Mouse (Mus musculus): Measurements from ENCODE around the gene Mtrf1l. TPM values are rescaled to one million over a fixed set of nuclear protein-coding genes. Genes with fewer than 3 reads are reported as not detected.

The Mtrf1l gene
- polyA plus RNA-seq, 1 experiment from 2014 or later = 11.6 TPM

- Histone ChIP-seq H3K4me3 (ENCODE audit: low read depth, low read length) (no peak overlapping the region), H3K36me3 (ENCODE audit: control insufficient read depth, insufficient read depth, low read length) (peaks cover 41% of the 10 kb centered on the region), H3K4me1 (ENCODE audit: control insufficient read depth, insufficient read depth, low read length) (no peaks in the 10 kb centered on the region), H3K27ac (ENCODE audit: low read depth, low read length) (no peak overlapping the region), H3K9me3 (replicated peaks; ENCODE audit: control insufficient read depth, low read length) (no peaks in the 10 kb centered on the region), H3K27me3 (replicated peaks; ENCODE audit: control insufficient read depth, insufficient read depth, low read length) (no peaks in the 10 kb centered on the region), H3K9ac (ENCODE audit: low read length) (no peak overlapping the region), H3K4me2 (ENCODE audit: low read length) (no peak overlapping the region)
- no peak for ATAC-seq
- no peak for DNase-seq (ENCODE audit: low spot score)
- WGBS = 88% methylated on average over 4 of the region's 4 CpGs
Measured at GRCm38 (mm10) chr10:5798069-5798468, 25.6 kb downstream of the Mtrf1l start.

DNA sequence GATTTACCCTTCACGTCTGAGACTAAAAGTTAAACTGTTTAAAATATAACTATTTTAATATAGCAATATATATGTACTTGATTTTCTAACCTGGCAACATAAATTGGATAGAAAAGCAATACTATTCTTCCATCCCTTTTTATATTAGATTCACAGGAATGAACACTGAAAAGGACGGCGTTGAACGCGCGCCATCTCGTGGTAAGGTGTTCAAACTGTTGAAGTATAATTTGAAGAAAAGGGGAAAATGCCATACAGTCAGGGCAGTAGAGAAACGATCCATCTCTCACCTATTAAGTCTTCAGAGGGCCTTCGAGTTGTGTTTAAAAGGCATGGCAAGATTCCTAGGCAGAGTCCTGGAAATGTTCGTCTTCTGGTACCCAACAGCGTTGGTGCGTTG lies 33.1 kb downstream of the Mtrf1l start:
- Histone ChIP-seq H3K4me1 (ENCODE audit: control insufficient read depth, insufficient read depth, low read length) (no peaks in the 10 kb centered on the region), H3K9me3 (replicated peaks; ENCODE audit: control insufficient read depth, low read length) (no peaks in the 10 kb centered on the region), H3K36me3 (ENCODE audit: control insufficient read depth, insufficient read depth, low read length) (no peaks in the 10 kb centered on the region), H3K27me3 (replicated peaks; ENCODE audit: control insufficient read depth, insufficient read depth, low read length) (no peaks in the 10 kb centered on the region), H3K4me2 (ENCODE audit: low read length) (no peak overlapping the region), H3K9ac (ENCODE audit: low read length) (no peak overlapping the region), H3K4me3 (ENCODE audit: low read depth, low read length) (no peak overlapping the region), H3K27ac (ENCODE audit: low read depth, low read length) (no peak overlapping the region)
- WGBS = 24% methylated on average over 12 of the region's 12 CpGs
- ATAC-seq (0 out of 2 replicates have a peak, but pooled peaks have one; percentile 44), DNase-seq (ENCODE audit: low spot score) (peak; percentile 77)

GRCm38 (mm10) chr10:5786923-5787322 lies 36.8 kb downstream of the Mtrf1l start:
- 30% methylated on average over 4 of the region's 4 CpGs for WGBS
- no peak overlapping the region for H3K9ac ChIP-seq (ENCODE audit: low read length)
- H3K27ac ChIP-seq (ENCODE audit: low read depth, low read length) = no peak overlapping the region
- H3K9me3 ChIP-seq (replicated peaks; ENCODE audit: control insufficient read depth, low read length) = no peaks in the 10 kb centered on the region
- peak; percentile 50; the same call in 1 of the 2 replicates for ATAC-seq
- H3K4me2 ChIP-seq (ENCODE audit: low read length) = no peak overlapping the region
- DNase-seq (ENCODE audit: low spot score) = peak; percentile 40
- H3K4me1 ChIP-seq (ENCODE audit: control insufficient read depth, insufficient read depth, low read length) = no peaks in the 10 kb centered on the region
- no peak overlapping the region for H3K4me3 ChIP-seq (ENCODE audit: low read depth, low read length)
- no peaks in the 10 kb centered on the region for H3K36me3 ChIP-seq (ENCODE audit: control insufficient read depth, insufficient read depth, low read length)
- no peaks in the 10 kb centered on the region for H3K27me3 ChIP-seq (replicated peaks; ENCODE audit: control insufficient read depth, insufficient read depth, low read length)

Other genes starting within 250 kb of the Mtrf1l start
- gene Myct1, start 230.1 kb downstream of the Mtrf1l start, polyA plus RNA-seq (2014; fragmentation: Nextera tagmentation; extraction: Ambion mirVana) = 1.1 and 1.4 TPM in 2 replicates
- gene Vip, start 184.7 kb downstream of the Mtrf1l start, polyA plus RNA-seq (2014; fragmentation: Nextera tagmentation; extraction: Ambion mirVana) = not detected in 2 replicates
- gene Fbxo5, start 18.3 kb downstream of the Mtrf1l start, polyA plus RNA-seq (2014; fragmentation: Nextera tagmentation; extraction: Ambion mirVana) = 32.4 and 43.7 TPM in 2 replicates
- gene Rgs17, start 98.5 kb upstream of the Mtrf1l start, polyA plus RNA-seq (2014; fragmentation: Nextera tagmentation; extraction: Ambion mirVana) = 7.6 and 11.7 TPM in 2 replicates

Measured in forebrain, embryonic 14.5 days (tissue).